9 mouse cellular contexts compared by ENCODE assay signal in the genomic region with DNA sequence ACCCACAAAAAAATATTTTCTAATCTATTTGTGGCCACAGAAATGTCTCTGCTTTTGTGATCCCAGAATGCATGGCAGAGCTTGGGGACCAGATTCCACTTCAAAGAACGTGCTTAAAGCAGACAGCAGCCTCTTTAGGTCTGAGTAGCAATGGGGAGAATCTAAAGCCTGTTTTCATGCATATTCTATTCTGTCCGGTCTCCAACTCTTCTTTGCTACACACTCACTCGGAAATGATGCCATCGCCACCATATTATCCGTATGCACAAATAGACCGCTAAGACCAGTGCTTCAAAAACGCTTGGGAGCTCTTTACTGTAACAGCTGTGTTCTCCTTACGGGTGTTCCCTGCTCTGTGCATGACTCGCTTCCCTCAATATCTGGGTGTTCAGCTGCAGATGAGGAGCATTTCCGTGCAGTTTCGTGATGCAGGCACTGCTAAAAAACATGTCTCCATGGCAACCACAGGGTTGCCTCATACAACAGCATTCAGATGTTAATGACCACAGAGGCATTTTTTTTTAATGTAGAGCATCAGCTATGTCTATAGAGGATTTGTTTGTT.
DNase-seq lines count a peak whose midpoint lies in the region; ATAC-seq lines count a peak whose summit lies in the region.
"Had no signal": no experiment of that assay in that cellular context is flagged by ENCODE, and none has a peak within 500 bp of the region (broad histone marks: within the 10 kb centered on the region; RNA-seq: fewer than 3 reads in every experiment).

No protein-coding gene starts in this region.

- no peak overlapping the region for H3K9ac ChIP-seq in forebrain, embryonic 16.5 days (replicated peaks; ENCODE audit: low read depth, low read length)
- H3K9ac ChIP-seq in midbrain, embryonic 12.5 days (replicated peaks): no peak overlapping the region

- no peaks in the 10 kb centered on the region for H3K36me3 ChIP-seq in forebrain, embryonic 16.5 days (ENCODE audit: control insufficient read depth, insufficient read depth)
- no peaks in the 10 kb centered on the region for H3K36me3 ChIP-seq in midbrain, embryonic 12.5 days

- 23% methylated on average over 11 of the region's 11 CpGs for WGBS in forebrain, embryonic 16.5 days
- 52% methylated on average over 11 of the region's 11 CpGs for WGBS in midbrain, embryonic 12.5 days

- H3K4me1 ChIP-seq in forebrain, embryonic 16.5 days (replicated peaks; ENCODE audit: control insufficient read depth, insufficient read depth, low read length): peaks cover 12% of the 10 kb centered on the region
- H3K4me1 ChIP-seq in midbrain, embryonic 12.5 days: peaks cover 14% of the 10 kb centered on the region

- no peaks in the 10 kb centered on the region for H3K9me3 ChIP-seq in forebrain, embryonic 16.5 days (ENCODE audit: control insufficient read depth, low read length)
- no peaks in the 10 kb centered on the region for H3K9me3 ChIP-seq in midbrain, embryonic 12.5 days

- H3K27me3 ChIP-seq in forebrain, embryonic 16.5 days (replicated peaks; ENCODE audit: control insufficient read depth, insufficient read depth, low read length): no peaks in the 10 kb centered on the region
- no peaks in the 10 kb centered on the region for H3K27me3 ChIP-seq in midbrain, embryonic 12.5 days

- ATAC-seq in forebrain, embryonic 16.5 days: peak; percentile 93
- ATAC-seq in midbrain, embryonic 12.5 days (ENCODE audit: low FRiP score, low read depth): 0 out of 2 replicates have a peak, but pooled peaks have one; percentile 47

- peak overlapping the region; percentile 56 for H3K27ac ChIP-seq in forebrain, embryonic 16.5 days (ENCODE audit: low read length)
- H3K27ac ChIP-seq in midbrain, embryonic 12.5 days (replicated peaks): no peak overlapping the region

- H3K4me3 ChIP-seq in forebrain, embryonic 16.5 days (replicated peaks; ENCODE audit: low read length): no peak overlapping the region
- no peak overlapping the region for H3K4me3 ChIP-seq in midbrain, embryonic 12.5 days

- peak; percentile 11 for DNase-seq in retina, postnatal 1 day
- no peak for DNase-seq in retina, embryonic 14.5 days (ENCODE audit: low spot score)
- DNase-seq in telencephalon, adult 2 months (ENCODE audit: low read depth, low spot score): peak; percentile 62
- DNase-seq in urinary bladder, adult 2 months (ENCODE audit: low spot score): no peak
- DNase-seq in yolk sac, embryonic 10.5 days (ENCODE audit: low spot score): no peak
- DNase-seq: kidney, adult 9 months; lung, adult 18-20 months had no signal

- peak overlapping the region; percentile 34 for H3K4me2 ChIP-seq in forebrain, embryonic 16.5 days (ENCODE audit: low read length)
- peak overlapping the region; percentile 19 for H3K4me2 ChIP-seq in midbrain, embryonic 12.5 days (replicated peaks)

Comparison
In these comparisons a context has a peak if more than half of its experiments do, and no peak if none do; other contexts are left out.
1. DNase-seq: peak in retina, postnatal 1 day (single experiment) and telencephalon, adult 2 months (single experiment); none in retina, embryonic 14.5 days (single experiment), urinary bladder, adult 2 months (single experiment) and yolk sac, embryonic 10.5 days (single experiment).